Mouse (Mus musculus) mature B cell (primary cell): ENCODE measurements around the gene Ndufaf8.

ENCODE experiments used
- in situ Hi-C: fragments of 300-500 bp; cut with MboI; formaldehyde crosslinking; loops from 2 replicates; pipeline ENCODE4 v1.14.3; 2019

The Ndufaf8 gene

DNA sequence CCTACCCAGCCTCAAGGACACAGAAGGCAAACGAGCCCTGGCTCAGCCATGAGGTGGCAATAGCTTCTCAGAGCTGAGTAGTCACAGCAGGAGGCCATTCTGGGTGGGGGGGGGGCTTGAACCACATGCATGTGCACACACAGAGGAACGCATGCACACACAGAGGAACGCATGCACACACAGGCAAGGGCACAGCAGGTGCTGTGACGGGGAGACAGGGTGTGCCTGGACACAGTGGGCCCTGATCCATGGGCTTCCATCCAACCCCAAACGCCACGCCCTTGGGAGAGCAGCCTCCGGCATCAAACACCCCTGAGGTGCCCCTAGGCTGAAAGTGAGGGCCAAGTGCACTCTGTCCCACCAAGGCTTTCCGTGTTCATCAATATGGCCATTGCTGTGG lies 37.5 kb downstream of the Ndufaf8 start:
- in situ Hi-C loops, result no loop called here

DNA sequence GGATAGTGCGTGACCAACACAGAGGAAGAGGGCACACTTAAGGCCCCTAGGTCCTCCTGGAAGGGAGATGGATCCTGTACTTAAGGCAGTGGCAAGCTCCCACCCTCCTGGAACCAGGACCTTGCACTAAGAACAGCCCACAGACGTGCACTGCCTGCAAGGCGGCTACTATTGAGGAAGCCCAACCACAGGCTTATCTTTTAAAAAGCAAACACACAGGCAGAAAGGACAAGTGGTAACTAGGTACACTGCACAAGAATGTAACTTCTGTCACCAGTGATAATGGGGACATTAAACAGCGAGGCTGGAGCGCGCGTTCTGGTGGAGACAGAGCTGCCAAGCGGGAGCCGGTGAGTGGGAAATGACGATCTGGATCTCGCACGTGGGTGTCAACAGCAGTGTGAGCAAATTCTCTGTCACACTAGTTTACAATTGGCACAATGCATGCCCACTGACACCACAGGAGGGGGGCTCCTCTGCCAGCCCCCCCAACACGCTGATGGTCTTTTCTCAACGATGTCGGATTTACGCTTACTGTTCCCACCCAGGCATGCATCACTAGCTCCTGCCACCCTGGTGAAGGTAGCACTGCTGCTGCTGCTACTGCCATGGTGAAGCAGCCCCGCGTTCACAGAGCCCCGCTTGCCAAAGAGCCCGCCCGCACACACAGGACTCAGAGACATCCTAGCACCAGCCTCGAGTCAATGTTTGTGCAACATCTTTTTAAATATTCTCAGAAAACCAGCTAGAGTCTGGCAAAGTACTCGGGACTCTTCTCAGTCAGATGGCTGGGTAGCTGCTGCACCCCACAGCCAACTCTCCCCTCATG lies 38.3 kb downstream of the Ndufaf8 start:
- in situ Hi-C loops, result no loop called here

DNA sequence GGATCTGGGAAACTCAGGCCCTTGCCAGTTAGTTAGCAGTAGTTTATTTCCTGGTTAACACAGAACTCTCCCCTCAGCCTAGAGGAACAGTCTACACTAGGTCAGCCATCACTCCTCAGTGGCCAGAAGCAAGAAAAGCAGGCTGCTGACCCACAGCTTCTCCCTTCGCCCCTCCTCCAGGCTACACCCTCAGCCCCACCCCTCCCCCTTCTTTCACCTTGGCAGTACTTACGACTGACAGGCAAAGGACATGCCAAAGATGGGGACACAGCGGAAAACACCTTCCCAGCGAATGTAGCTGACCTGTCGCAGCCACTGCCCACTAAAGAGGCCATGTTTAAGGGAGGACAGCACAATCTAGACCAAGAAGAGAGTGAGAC lies 38.9 kb downstream of the Ndufaf8 start:
- in situ Hi-C loops, result no loop called here

DNA sequence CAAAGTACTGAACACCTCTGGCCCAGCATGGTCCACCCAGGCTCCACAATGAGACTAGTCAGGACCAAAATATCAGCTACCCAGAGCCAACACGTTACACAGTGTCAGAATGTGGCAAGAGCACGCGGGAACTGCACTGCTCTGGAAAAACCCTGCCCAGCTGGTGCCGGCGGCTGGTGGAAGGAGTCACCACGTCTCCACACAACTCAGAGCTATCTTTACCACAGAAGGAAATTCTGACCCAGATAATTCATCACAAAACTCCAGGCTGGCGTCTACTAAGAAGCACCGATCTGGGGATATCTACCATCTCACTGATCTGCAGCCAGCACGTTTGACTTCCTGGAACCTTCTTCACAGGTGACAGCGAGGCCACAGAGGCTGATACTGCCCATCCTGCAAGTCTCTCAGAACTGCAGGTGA lies 40.6 kb downstream of the Ndufaf8 start:
- in situ Hi-C loops, result no loop called here

DNA sequence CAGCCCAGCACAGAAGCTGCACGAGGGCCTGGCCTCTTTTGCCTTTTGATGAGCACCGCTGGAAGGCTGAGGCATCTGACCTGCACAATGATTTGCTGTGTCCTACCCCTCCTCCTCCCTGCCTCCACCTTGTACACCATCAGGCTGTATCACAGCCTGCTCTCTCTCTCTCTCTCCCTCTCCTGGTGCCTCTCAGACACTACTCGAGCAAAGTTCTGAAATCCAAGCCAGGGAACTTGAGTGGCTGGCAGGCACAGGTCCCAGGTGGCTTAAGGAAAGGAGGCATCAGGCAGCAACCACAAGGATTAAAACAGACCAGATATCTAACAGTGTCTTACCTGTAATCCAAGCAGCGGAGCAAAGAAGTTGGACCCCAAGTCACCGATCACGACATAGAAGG lies 41.5 kb downstream of the Ndufaf8 start:
- in situ Hi-C loops, result no loop called here

DNA sequence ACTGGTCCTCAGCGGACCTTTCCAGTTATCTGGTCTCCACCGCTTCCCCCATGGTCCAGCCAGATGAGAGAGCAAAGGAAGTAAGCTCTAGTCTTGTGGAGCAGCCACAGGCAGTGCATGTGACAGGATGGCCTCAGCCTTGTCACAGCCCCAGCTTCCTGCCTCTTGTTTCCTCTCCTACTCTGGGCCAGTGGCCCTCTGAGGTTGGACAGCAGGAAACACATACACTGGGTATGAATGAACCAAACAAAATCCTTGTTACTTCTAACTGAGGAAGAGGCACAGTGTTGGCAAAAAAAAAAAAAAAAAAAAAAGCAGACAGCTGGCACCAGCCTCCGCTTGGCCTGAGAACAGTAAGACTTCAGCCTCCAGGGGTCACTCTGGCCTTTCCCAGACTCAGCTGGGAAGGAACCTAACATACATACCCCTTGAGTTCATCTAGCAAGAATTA lies 43.9 kb downstream of the Ndufaf8 start:
- in situ Hi-C loops, result no loop called here

DNA sequence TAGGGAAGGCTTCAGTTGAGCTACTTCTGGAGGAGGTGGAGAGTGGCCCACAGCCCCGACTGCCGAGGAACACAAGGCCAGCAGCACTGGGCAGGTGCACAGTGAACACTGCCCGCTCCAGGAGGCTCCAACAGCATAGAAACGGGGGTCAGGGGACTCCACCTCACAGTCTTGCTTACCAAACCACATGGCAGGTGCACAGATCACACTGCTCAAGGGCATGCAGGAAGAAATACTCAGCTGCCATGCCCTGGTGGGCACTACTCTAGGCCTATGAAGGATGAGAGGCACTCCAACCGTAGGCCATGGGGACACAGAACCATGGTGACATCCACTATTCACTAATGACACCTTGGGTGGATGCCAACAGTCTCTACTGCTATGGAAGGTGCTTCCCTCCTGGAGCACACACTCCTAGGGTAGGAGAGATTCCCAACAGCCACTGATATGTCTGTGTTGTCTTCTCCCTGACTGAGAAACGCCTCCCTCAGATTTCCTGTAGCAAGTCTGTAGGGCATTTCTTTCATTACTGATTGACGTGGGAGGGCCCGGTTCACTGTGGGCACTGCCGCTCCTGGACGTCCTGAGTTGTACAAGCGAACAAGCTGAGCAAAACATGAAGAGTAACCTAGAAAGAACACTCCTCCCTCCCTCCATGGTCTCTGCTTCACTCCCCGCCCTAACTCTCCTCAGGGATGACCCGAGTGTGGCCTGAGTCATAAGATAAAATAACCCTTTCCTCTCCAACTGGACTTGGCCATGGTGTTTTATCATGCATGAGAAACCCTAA lies 45.2 kb downstream of the Ndufaf8 start:
- in situ Hi-C loops, result no loop called here

DNA sequence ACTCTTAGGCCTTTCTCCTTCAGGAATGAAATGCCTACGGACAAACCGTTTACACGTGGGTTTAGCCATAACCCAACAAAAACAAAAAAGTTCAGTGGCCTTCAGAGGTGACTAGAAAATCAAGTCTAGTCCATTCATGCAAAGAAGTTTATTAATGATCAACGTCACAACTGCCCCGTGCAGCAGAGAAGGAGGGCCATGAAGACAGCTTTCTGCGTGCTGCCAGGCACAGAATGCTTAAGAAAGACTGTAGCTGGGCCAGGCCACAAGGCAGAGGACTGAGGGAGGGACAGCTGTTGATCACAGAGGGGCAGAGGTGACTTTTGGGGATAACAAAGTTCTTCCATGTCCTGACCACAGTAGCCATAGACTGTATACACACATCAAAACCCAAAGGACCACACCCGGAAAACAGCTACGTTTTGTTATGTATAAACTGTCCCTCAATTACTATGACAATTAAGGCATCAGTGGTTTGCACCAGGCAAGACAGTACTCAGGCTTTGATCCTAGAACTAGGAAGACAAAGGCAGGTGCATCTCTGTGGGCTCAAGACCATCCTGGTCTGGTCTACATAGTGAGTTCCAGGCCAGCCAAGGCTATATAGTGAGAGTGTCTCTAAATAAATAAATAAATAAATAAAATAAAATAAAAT lies 49.6 kb downstream of the Ndufaf8 start:
- in situ Hi-C loops, result no loop called here

DNA sequence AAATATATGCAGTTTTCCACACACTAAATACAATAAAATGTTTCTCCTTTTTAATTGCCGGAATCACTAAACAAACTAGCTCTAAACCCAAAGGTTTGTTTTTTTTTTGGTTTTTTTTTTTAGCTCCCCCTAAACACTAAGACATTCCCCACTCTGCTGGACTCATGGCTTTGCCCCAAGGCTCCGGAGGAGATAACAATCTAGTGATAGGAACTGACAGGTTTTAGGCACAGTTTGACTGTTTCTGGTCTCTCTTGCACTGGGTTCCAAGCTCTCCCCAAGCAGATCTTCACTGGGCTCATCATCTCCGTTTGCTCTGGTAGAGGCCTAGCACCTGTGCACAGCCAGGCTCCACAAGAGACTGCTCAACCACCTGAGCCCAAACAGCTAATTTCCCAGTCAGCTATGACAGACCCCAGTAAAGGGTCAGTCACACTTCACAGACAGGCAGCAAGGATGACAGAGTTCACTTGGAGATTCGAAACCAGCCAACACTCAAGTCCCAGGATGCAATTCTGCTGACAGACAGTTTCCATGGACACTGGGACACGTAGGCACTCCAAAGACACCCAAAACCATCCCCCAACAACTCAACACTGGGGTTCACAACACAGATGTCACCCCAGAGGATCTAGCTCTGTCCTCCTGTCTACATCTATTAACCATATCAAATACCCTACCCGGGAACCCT lies 50.9 kb downstream of the Ndufaf8 start:
- in situ Hi-C loops, result no loop called here
